Mouse (Mus musculus) hindbrain, embryonic 12.5 days (tissue): ENCODE data around the gene Flt3l. TPM values are rescaled to one million over a fixed set of nuclear protein-coding genes. Genes with fewer than 3 reads are reported as not detected.
"Not testable (repeated sequence)": the region's sequence is repeated elsewhere in the genome, so short reads cannot be mapped to it uniquely, and the experiment has no call there.

Source experiments
- ATAC-seq: fragments of 200-750 bp; cut with Nextera tagmentation; 2 replicates; pipeline ENCODE4 v1.8.0; 2017; ENCODE audit warnings: moderate TSS enrichment; ENCODE audit not compliant: low FRiP score
- H3K27ac ChIP-seq: fragments of 300-500 bp; sonication (generic); 2 replicates; pipeline ENCODE4 v1.5.1; 2016; ENCODE audit warnings: mild to moderate bottlenecking
- H3K27me3 ChIP-seq: fragments of 300-500 bp; sonication (generic); 2 replicates; pipeline ENCODE4 v1.6.1; 2016; ENCODE audit warnings: mild to moderate bottlenecking
- H3K36me3 ChIP-seq: fragments of 300-500 bp; sonication (generic); 2 replicates; pipeline ENCODE4 v1.6.1; 2016; ENCODE audit warnings: mild to moderate bottlenecking
- H3K4me1 ChIP-seq: fragments of 300-500 bp; sonication (generic); 2 replicates; pipeline ENCODE4 v1.6.1; 2016
- H3K4me2 ChIP-seq: fragments of 300-500 bp; sonication (generic); replicated peaks from 2 replicates; pipeline ENCODE4 v1.6.1; 2016; ENCODE audit warnings: mild to moderate bottlenecking
- H3K4me3 ChIP-seq: fragments of 300-500 bp; sonication (generic); 2 replicates; pipeline ENCODE4 v1.5.1; 2016; ENCODE audit warnings: mild to moderate bottlenecking
- H3K9ac ChIP-seq: fragments of 300-500 bp; sonication (generic); 2 replicates; pipeline ENCODE4 v1.6.1; 2016; ENCODE audit warnings: mild to moderate bottlenecking, moderate library complexity
- H3K9me3 ChIP-seq: fragments of 300-500 bp; sonication (generic); replicated peaks from 2 replicates; pipeline ENCODE4 v1.6.1; 2016; ENCODE audit warnings: mild to moderate bottlenecking
- WGBS: fragments of 180-500 bp; shearing (Covaris S2); methylation state at CpG from one replicate; pipeline ENCODE4 v1.1.7; 2016; 5-methylcytosine and 5-hydroxymethylcytosine counted together
- polyA plus RNA-seq: library from polyadenylated mRNA; unstranded; fragments of >200 nt; fragmentation: Nextera tagmentation; extraction: Ambion mirVana; gene quantifications from 2 replicates; pipeline ENCODE4 v1.2.1, GENCODE M21; 2016

Flt3l gene
- polyA plus RNA-seq, 1 experiment from 2014 or later: 1.6 TPM

DNA sequence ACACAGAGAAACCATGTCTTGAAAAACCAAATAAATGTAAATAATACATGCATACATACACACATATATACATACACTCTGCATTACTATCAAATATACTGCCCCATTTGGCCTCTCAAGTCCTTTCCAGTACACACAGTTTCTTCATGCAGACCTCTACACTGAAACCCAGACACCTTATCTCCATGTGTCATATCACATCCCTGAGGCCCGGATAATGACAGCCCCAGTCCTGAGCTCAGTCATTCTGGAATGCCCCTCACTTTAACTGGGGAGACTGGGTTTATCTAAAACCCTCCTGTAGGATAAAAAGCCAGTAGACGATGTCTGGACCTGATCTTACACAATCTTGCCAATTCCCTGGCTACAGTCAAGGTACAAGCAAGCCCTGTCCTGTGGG, 22.8 kb downstream of the Flt3l start:
- Histone ChIP-seq H3K4me3 (no peak overlapping the region), H3K27me3 (no peaks in the 10 kb centered on the region), H3K9me3 (no peaks in the 10 kb centered on the region), H3K36me3 (peaks cover 9% of the 10 kb centered on the region), H3K4me2 (no peak overlapping the region), H3K27ac (no peak overlapping the region), H3K4me1 (no peaks in the 10 kb centered on the region), H3K9ac (no peak overlapping the region)
- 87% methylated on average over 2 of the region's 2 CpGs for WGBS
- ATAC-seq: no peak

DNA sequence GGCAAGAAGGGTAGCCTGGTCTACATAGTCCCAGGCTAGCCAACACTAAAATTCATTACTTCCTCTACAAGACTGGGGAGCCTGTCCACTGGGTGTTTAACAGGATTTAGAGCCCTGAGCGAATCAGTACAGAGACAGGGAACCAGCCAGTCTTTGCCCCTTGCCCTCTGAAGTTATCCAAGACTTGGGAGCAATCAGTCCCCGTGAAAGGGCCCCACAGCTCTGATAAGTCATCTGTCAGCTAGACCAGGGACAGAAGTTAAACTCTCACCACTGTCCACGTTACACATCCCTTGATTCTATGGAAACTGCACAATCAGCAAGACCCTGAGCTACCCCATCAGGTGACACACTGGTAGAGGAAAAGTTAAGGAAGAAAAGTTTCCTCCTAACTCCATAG, 23.7 kb downstream of the Flt3l start:
- Histone ChIP-seq H3K9ac (no peak overlapping the region), H3K4me1 (no peaks in the 10 kb centered on the region), H3K4me3 (no peak overlapping the region), H3K27me3 (no peaks in the 10 kb centered on the region), H3K36me3 (peaks cover 1% of the 10 kb centered on the region; the same call in 1 of the 2 replicates), H3K4me2 (no peak overlapping the region), H3K27ac (no peak overlapping the region), H3K9me3 (no peaks in the 10 kb centered on the region)
- ATAC-seq: no peak
- WGBS: 61% methylated on average over 3 of the region's 3 CpGs

DNA sequence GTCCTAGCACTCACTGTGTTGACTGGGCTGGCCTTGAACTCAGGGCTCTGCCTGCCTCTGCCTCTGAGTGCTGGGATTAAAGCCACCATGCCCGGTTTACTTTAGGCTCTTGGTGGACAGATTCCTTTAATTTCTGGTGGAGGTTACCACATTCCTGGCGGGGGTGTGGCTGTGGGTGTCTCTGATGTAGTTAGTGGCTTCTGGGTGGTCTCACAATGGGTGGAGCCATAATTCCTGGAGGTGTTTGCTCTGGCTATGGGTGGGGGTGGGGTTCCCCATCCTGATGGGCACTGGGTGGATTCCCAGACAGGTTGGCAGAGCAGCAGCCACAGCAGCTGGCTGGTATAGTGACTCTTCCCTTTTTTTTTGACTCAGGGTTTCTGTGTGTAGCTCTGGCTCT, 24.3 kb downstream of the Flt3l start:
- H3K4me3 ChIP-seq: no peak overlapping the region
- H3K9me3 ChIP-seq: no peaks in the 10 kb centered on the region
- no peaks in the 10 kb centered on the region for H3K36me3 ChIP-seq
- H3K27ac ChIP-seq: no peak overlapping the region
- 73% methylated on average over 2 of the region's 2 CpGs for WGBS
- no peak overlapping the region for H3K9ac ChIP-seq
- no peak overlapping the region for H3K4me2 ChIP-seq
- H3K27me3 ChIP-seq: no peaks in the 10 kb centered on the region
- ATAC-seq: no peak
- H3K4me1 ChIP-seq: no peaks in the 10 kb centered on the region

DNA sequence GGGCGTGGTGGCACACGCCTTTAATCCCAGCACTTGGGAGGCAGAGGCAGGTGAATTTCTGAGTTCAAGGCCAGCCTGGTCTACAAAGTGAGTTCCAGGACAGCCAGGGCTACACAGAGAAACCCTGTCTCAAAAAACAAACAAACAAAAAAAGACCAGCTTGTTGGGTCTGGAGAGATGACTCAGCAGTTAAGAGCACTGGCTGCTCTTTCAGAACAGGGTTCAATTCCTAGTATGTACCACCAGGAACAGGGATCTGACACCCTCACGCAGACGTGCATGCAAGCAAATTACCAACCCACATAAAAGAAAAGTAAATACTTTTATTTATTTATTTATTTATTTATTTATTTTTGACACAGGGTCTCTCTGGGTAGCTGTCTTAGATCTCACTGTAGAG, 26.1 kb downstream of the Flt3l start:
- not testable (repeated sequence) for H3K4me2 ChIP-seq, H3K36me3 ChIP-seq, ATAC-seq, H3K27ac ChIP-seq, H3K27me3 ChIP-seq, H3K4me3 ChIP-seq, H3K9me3 ChIP-seq, H3K4me1 ChIP-seq, H3K9ac ChIP-seq
- WGBS: 89% methylated on average over 4 of the region's 4 CpGs

DNA sequence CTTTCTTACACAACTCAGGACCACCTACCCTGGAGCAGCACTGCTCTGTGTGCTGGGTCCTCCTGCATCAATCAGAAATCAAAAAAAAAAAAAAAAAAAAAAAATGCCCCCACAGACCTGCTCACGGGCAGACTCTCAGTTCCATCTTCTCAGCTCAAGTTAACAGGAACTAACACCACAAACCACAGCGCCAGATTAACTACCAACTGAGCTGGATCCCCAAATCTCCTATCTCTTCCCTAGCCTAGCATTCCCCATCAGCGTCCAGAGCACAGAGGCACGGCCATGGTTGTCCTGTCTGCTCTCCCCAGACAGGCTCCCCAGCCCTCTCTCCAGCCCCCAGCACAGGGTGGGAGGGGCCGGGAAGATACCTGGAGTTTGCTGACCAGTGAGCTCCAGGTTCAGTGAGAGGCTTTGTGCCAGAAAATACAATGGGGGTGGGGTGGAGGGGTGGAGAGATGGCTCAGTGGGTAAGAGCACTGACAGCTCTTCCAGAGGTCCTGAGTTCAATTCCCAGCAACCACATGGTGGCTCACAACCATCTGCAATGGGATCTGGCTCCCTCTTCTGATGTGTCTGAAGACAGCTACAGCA, 29.1 kb downstream of the Flt3l start:
- ATAC-seq: no peak
- H3K4me2 ChIP-seq: no peak overlapping the region
- no peak overlapping the region for H3K4me3 ChIP-seq
- no peaks in the 10 kb centered on the region for H3K36me3 ChIP-seq
- H3K27me3 ChIP-seq: no peaks in the 10 kb centered on the region
- no peaks in the 10 kb centered on the region for H3K9me3 ChIP-seq
- no peak overlapping the region for H3K9ac ChIP-seq
- 50% methylated on average over 5 of the region's 5 CpGs for WGBS
- no peak overlapping the region for H3K27ac ChIP-seq
- H3K4me1 ChIP-seq: 0 out of 2 replicates have a peak, but pooled peaks cover 5% of the 10 kb centered on the region

DNA sequence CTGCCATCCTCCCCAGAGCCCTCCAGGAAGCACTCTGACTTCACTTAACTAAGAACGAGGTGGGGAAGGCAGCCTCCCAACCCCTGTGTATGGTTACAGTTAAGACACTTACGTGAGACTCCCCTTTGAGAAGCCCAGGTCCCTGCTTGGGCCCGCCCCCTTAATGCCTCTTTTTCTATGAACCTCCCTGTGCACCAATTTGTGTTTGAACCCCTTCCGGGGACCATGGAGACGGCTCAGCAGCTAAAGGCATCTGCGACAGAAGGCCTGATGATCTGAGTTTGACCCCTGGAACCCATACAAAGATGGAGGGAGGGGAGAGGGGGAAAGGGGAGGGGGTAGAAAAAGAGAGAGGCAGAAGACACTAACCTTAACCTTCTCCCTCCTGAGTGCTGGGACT, 29.8 kb downstream of the Flt3l start:
- ATAC-seq: no peak
- Histone ChIP-seq H3K27me3 (no peaks in the 10 kb centered on the region), H3K4me1 (0 out of 2 replicates have a peak, but pooled peaks cover 5% of the 10 kb centered on the region), H3K27ac (no peak overlapping the region), H3K36me3 (no peaks in the 10 kb centered on the region), H3K9me3 (no peaks in the 10 kb centered on the region), H3K9ac (no peak overlapping the region), H3K4me2 (no peak overlapping the region), H3K4me3 (no peak overlapping the region)
- WGBS: 28% methylated on average over 6 of the region's 6 CpGs

DNA sequence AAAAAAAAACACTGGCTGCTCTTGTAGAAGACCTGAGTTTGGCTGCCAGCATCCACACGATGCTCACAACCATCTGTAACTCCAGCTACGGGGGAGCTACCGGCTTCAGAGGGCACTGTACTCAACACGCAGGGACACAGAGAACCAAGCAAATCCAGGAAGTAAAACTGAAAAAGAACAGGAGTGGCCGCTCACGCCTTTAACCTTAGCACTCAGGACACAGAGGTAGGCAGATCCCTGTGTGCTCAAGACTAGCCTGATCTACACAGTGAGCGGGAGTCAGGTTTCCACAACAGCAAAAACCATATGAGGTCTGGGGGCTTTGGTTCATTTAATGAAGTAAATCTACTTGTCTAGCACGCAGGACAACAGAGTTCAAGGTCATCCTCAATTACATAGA, 30.7 kb downstream of the Flt3l start:
- Histone ChIP-seq H3K9me3 (no peaks in the 10 kb centered on the region), H3K27me3 (no peaks in the 10 kb centered on the region), H3K4me1 (0 out of 2 replicates have a peak, but pooled peaks cover 5% of the 10 kb centered on the region), H3K36me3 (no peaks in the 10 kb centered on the region), H3K9ac (no peak overlapping the region), H3K27ac (no peak overlapping the region), H3K4me2 (no peak overlapping the region), H3K4me3 (no peak overlapping the region)
- ATAC-seq: no peak
- WGBS: 82% methylated on average over 8 of the region's 8 CpGs

DNA sequence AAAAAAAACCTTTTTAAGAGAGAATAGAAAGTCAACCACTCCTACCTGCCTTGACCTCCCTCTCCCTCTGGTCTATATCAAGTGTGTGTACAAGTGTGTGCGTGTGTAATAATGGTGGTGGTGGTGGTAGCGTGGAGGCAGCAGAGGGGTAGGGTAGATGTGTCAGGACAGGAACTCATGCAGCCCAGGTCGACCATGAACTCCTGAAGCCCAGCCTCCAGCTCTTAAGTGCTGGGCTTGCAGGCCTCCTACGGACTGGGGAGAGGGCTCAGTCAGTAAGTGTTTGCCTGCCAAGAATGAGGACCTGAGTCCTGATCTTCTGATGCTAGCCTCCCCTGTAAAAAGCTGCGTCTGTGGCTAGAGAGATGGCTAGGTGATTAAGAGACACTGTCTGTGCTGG, 31.3 kb downstream of the Flt3l start:
- H3K36me3 ChIP-seq: no peaks in the 10 kb centered on the region
- H3K4me2 ChIP-seq: no peak overlapping the region
- no peak overlapping the region for H3K27ac ChIP-seq
- H3K4me1 ChIP-seq: 0 out of 2 replicates have a peak, but pooled peaks cover 5% of the 10 kb centered on the region
- 86% methylated on average over 5 of the region's 5 CpGs for WGBS
- no peak overlapping the region for H3K9ac ChIP-seq
- ATAC-seq: no peak
- no peak overlapping the region for H3K4me3 ChIP-seq
- no peaks in the 10 kb centered on the region for H3K9me3 ChIP-seq
- H3K27me3 ChIP-seq: no peaks in the 10 kb centered on the region

DNA sequence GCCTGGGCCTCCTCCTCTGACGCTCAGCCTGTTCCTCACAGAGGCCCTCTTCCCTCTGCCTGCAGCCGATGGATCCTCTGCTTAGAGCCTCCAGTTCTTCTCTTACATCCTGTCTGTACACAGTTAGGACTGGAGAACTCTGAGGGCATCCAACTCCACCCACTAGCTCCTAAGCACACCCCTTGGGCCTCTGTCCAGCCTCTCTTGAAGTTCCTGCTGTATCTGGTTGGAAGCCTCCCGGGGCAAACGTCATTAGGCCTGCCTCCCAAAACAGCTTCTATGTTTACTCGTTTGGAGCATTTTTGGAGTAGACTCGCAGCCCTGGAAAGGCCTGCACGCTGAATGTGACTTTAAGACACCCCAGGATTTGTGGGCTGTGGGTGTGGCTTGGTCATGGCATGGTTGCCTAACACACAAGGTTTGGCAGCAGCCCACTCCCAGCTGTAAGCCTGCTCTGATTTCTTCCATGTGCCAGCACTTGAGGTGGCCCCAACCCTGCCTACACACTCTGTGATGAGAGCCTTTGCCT, 32.5 kb downstream of the Flt3l start, which contains the start of gene Fcgrt:
Gene Fcgrt, minus strand, starts transcription at position 200 of the 529 bp plus-strand sequence.
- no peak for ATAC-seq
- H3K4me2 ChIP-seq: peak within 1 kb of the TSS; percentile 13
- no peak within 1 kb of the TSS for H3K9ac ChIP-seq
- H3K36me3 ChIP-seq: no peaks in the 10 kb centered on the region
- H3K9me3 ChIP-seq: no peaks in the 10 kb centered on the region
- 79% methylated on average over 7 of the region's 7 CpGs for WGBS
- H3K4me3 ChIP-seq: no peak within 1 kb of the TSS
- 0 out of 2 replicates have a peak within 1 kb of the TSS, but pooled peaks have one; percentile 24 for H3K27ac ChIP-seq
- 0 out of 2 replicates have a peak, but pooled peaks cover 5% of the 10 kb centered on the region for H3K4me1 ChIP-seq
- no peaks in the 10 kb centered on the region for H3K27me3 ChIP-seq

DNA sequence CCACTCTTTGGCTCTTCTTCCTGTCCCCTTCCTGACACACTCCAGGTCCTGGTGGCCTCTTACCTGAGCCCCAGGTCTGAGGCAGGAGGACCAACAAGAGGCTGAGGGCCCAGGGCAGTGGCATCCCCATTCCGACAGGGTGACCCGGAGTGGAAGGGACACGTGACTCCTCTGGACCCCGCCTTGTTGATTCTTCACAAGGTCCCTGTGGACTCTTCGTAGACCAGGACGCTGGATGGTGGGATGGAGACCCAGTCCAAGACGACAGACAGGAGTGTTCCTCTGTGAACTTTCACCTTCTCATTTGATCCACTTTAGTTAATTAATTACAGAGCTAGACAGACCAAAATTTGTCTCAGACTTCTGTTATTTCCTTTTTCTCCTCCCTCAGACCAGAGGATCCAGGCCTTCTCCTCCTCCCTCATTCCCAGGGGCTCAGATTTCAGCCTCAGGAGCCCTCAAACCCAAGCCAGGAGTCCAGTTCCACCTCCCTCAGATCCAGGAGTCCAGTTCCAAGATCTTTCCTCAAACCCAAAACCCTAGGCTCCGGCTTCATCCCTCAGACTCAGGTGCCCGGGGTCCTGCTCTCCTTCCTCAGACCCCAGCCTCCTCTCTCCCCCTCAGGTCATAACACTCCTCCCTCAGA, 33.2 kb downstream of the Flt3l start:
- Histone ChIP-seq H3K4me2 (peak overlapping the region; percentile 13), H3K27ac (0 out of 2 replicates have a peak overlapping the region, but pooled peaks have one; percentile 24), H3K4me1 (0 out of 2 replicates have a peak, but pooled peaks cover 5% of the 10 kb centered on the region), H3K27me3 (no peaks in the 10 kb centered on the region), H3K4me3 (no peak overlapping the region), H3K36me3 (no peaks in the 10 kb centered on the region), H3K9ac (no peak overlapping the region), H3K9me3 (no peaks in the 10 kb centered on the region)
- 65% methylated on average over 9 of the region's 9 CpGs for WGBS
- ATAC-seq: no peak

DNA sequence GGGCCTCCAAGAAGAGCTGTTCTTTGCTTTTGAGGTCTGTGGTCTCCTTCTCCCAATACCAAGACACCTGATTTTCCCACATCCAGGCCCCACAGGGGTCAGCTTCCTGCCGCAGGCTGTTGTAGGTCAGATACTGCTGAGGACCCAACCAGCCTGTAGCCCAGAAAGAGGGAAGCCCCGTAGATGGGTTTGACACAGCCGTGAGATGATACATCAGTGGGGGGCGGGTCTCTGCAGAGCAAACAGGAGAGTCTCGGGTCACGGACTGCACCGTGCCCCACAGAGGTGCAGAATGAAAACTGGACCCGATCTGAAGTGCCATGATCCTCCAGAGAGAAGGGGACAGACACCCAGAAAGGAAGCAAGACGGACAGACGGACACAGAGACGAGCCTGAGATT, 33.8 kb downstream of the Flt3l start:
- Histone ChIP-seq H3K27ac (no peak overlapping the region), H3K4me1 (0 out of 2 replicates have a peak, but pooled peaks cover 5% of the 10 kb centered on the region), H3K36me3 (no peaks in the 10 kb centered on the region), H3K9me3 (no peaks in the 10 kb centered on the region), H3K4me3 (no peak overlapping the region), H3K9ac (no peak overlapping the region), H3K4me2 (no peak overlapping the region), H3K27me3 (no peaks in the 10 kb centered on the region)
- no peak for ATAC-seq
- 90% methylated on average over 11 of the region's 11 CpGs for WGBS

DNA sequence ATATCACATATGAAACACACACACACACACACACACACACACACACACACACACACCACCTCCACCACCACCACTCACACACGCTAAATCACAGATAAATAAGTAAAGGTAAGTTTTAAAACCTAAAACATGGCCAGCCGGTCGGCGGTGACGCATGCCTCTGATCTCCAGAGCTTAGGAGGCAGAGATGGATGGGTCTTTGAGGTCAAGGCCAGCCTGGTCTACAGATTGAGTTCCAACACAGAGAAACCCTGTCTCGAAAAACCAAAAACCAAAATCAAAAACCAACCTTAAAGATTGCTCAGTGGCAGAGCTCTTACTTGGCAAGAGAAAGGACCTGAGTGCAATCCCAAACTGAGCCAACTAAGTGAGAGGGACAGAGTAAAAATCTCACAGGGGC, 36.2 kb downstream of the Flt3l start:
- no peak overlapping the region for H3K4me3 ChIP-seq
- no peak overlapping the region for H3K4me2 ChIP-seq
- no peak overlapping the region for H3K9ac ChIP-seq
- 95% methylated on average over 6 of the region's 6 CpGs for WGBS
- ATAC-seq: no peak
- H3K36me3 ChIP-seq: no peaks in the 10 kb centered on the region
- H3K4me1 ChIP-seq: no peaks in the 10 kb centered on the region
- no peak overlapping the region for H3K27ac ChIP-seq
- no peaks in the 10 kb centered on the region for H3K27me3 ChIP-seq
- no peaks in the 10 kb centered on the region for H3K9me3 ChIP-seq
